Mouse (Mus musculus) stomach, postnatal 0 days (tissue): ENCODE data around the gene Pcsk5.

Experiments
- CTCF ChIP-seq: IDR thresholded peaks from 2 replicates; pipeline ENCODE4 v1.5.1; 2016; ENCODE audit warnings: antibody characterized with exemption, low read depth, mild to moderate bottlenecking, moderate library complexity
- EP300 ChIP-seq: optimal IDR thresholded peaks from 2 replicates; pipeline ENCODE3; 2016; ENCODE audit warnings: antibody characterized with exemption

DNA sequence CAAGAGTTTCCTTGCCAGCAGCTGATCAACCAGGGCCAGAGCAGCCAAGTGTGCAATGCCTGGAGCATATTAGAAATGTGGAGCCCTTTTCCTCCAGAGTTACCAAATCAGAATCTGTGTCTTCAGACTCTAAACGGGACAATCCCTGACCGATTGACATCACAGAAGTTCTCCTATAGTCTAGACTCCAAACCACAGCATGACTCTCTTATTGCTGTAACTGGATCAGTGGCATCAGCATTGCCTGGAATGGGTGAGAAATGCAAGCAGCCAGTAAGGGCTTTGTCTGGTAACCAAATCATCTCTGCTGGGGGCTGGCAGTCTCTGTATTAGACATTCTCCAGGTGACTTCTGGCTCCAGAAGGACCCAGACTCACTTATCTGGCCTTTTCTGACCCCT is 37.0 kb upstream of the Pcsk5 start:
- TF ChIP-seq CTCF (no peak), EP300 (no peak)
